Mouse (Mus musculus): Measurements from ENCODE around the gene Dcakd.

GRCm38 (mm10) chr11:102985160-102985559, 43.0 kb downstream of the Dcakd start:
- TF ChIP-seq CTCF (IDR thresholded peaks at IDR 0.05; ENCODE audit: low read depth, low read length) = no peak
- TF ChIP-seq GATA1 (IDR thresholded peaks at IDR 0.05; ENCODE audit: borderline replicate concordance, low read length) = no peak
- no peak for TF ChIP-seq TAL1 (conservative IDR thresholded peaks at IDR 0.05; ENCODE audit: low read depth, low read length)

Data from G1E (cell line).